Mouse (Mus musculus) E14TG2a.4 (cell line): ENCODE data around the gene Chrna1.

Experiments
- CTCF ChIP-seq: conservative IDR thresholded peaks from 2 replicates; pipeline ENCODE4 v1.5.1; 2014; ENCODE audit warnings: low read length
- NANOG ChIP-seq: IDR thresholded peaks from 2 replicates; pipeline ENCODE4 v1.6.1; 2014; ENCODE audit warnings: borderline replicate concordance, low read length, mixed read lengths
- POU5F1 ChIP-seq: IDR thresholded peaks from 2 replicates; pipeline ENCODE4 v1.6.1; 2014; ENCODE audit warnings: low read length, borderline replicate concordance

DNA sequence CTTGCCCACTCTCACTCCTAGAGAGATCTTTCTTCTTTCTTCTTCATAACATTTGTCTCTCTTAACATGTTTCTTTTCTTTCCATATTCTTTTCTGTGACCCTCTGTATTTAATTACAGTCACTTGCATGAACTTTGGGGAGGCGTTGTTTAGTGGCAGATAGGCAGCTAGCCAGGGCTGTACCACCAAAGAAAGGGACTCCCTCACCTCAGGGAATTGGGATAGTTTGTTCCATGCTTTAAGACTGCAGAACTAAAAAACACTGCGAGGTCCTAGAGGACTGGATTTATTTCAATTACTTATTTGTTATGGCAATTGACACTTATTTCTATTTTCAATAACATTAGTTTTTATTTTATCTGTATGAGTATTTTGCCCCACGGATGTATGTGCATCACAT lies 41.0 kb downstream of the Chrna1 start:
- no peak for TF ChIP-seq CTCF
- no peak for TF ChIP-seq POU5F1
- TF ChIP-seq NANOG, result no peak
